Mouse (Mus musculus) embryonic facial prominence, embryonic 15.5 days (tissue): Measurements from ENCODE around the gene Ddx6. TPM values are rescaled to one million over a fixed set of nuclear protein-coding genes. Genes with fewer than 3 reads are reported as not detected.

Experiments
- ATAC-seq: fragments of 200-750 bp; cut with Nextera tagmentation; 2 replicates; pipeline ENCODE4 v1.8.0; 2017; ENCODE audit warnings: low read depth, moderate TSS enrichment; ENCODE audit not compliant: insufficient number of reproducible peaks, low FRiP score, low TSS enrichment
- H3K27ac ChIP-seq: fragments of 300-500 bp; sonication (generic); replicated peaks from 2 replicates; pipeline ENCODE4 v1.5.1; 2015; ENCODE audit warnings: mild to moderate bottlenecking, inconsistent platforms
- H3K27me3 ChIP-seq: fragments of 300-500 bp; sonication (generic); 2 replicates; pipeline ENCODE4 v1.6.1; 2015; ENCODE audit warnings: inconsistent platforms
- H3K36me3 ChIP-seq: fragments of 300-500 bp; sonication (generic); 2 replicates; pipeline ENCODE4 v1.6.1; 2015; ENCODE audit warnings: mild to moderate bottlenecking, inconsistent platforms
- H3K4me1 ChIP-seq: fragments of 300-500 bp; sonication (generic); 2 replicates; pipeline ENCODE4 v1.6.1; 2015; ENCODE audit warnings: inconsistent platforms
- H3K4me2 ChIP-seq: fragments of 300-500 bp; sonication (generic); replicated peaks from 2 replicates; pipeline ENCODE4 v1.6.1; 2015; ENCODE audit warnings: mild to moderate bottlenecking, inconsistent platforms
- H3K4me3 ChIP-seq: fragments of 300-500 bp; sonication (generic); replicated peaks from 2 replicates; pipeline ENCODE4 v1.5.1; 2015; ENCODE audit warnings: mild to moderate bottlenecking, inconsistent platforms
- H3K9ac ChIP-seq: fragments of 300-500 bp; sonication (generic); 2 replicates; pipeline ENCODE4 v1.6.1; 2015; ENCODE audit warnings: inconsistent platforms
- H3K9me3 ChIP-seq: fragments of 300-500 bp; sonication (generic); replicated peaks from 2 replicates; pipeline ENCODE4 v1.6.1; 2016; ENCODE audit warnings: inconsistent platforms
- WGBS: fragments of 180-500 bp; shearing (Covaris S2); methylation state at CpG from one replicate; pipeline ENCODE4 v1.1.7; 2015; 5-methylcytosine and 5-hydroxymethylcytosine counted together
- polyA plus RNA-seq: library from polyadenylated mRNA; unstranded; fragments of >200 nt; fragmentation: Nextera tagmentation; extraction: Ambion mirVana; gene quantifications from 2 replicates; pipeline ENCODE4 v1.2.1, GENCODE M21; 2015

Ddx6 gene
- polyA plus RNA-seq, 1 experiment from 2014 or later = 15.3 TPM

DNA sequence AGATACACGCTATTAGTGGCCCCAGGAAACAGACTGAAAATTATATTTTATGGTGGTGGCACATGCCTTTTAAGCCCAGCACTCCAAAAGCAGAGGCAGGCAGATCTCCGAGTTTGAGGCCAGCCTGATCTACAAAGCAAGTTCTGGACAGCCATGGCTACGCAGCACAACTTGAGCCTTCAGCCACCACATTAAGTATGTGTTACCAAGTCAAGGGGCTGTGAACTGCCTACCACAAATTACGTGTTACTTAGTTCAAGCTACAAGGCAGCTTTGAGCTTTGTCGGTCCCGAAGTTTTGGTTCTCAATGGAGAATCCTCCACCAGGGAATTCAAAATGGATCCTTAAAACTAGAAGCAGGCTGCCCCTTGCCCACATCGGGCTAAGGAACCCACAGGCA lies 38.4 kb downstream of the Ddx6 start:
- H3K4me2 ChIP-seq = no peak overlapping the region
- WGBS = 92% methylated on average over 7 of the region's 7 CpGs
- peaks cover 7% of the 10 kb centered on the region for H3K36me3 ChIP-seq
- H3K27me3 ChIP-seq = no peaks in the 10 kb centered on the region
- H3K9ac ChIP-seq = no peak overlapping the region
- 0 out of 2 replicates have a peak, but pooled peaks cover 6% of the 10 kb centered on the region for H3K4me1 ChIP-seq
- H3K4me3 ChIP-seq = no peak overlapping the region
- H3K27ac ChIP-seq = no peak overlapping the region
- no peak for ATAC-seq
- no peaks in the 10 kb centered on the region for H3K9me3 ChIP-seq

DNA sequence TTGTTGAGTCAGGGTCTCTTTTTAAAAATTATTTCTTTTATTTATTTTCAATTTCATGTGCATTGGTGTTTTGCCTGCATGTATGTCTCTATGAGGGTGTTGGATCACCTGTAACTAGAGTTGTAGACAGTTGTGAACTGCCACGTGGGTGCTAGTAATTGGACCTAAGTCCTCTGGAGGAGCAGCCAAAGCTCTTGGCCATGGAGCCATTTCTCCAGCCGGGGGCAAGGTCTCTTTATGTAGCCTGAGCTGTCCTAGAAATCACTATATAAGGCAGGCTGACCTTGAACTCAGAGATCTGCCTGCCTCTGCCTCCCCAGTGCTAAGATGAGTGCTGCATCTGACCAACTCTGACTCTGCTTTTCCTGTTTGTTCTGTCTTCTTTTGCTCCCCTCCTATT lies 39.5 kb downstream of the Ddx6 start:
- Histone ChIP-seq H3K9ac (no peak overlapping the region), H3K4me3 (no peak overlapping the region), H3K36me3 (no peaks in the 10 kb centered on the region), H3K4me1 (0 out of 2 replicates have a peak, but pooled peaks cover 6% of the 10 kb centered on the region), H3K27me3 (no peaks in the 10 kb centered on the region), H3K27ac (no peak overlapping the region), H3K9me3 (no peaks in the 10 kb centered on the region), H3K4me2 (no peak overlapping the region)
- 79% methylated on average over 2 of the region's 2 CpGs for WGBS
- ATAC-seq = no peak

DNA sequence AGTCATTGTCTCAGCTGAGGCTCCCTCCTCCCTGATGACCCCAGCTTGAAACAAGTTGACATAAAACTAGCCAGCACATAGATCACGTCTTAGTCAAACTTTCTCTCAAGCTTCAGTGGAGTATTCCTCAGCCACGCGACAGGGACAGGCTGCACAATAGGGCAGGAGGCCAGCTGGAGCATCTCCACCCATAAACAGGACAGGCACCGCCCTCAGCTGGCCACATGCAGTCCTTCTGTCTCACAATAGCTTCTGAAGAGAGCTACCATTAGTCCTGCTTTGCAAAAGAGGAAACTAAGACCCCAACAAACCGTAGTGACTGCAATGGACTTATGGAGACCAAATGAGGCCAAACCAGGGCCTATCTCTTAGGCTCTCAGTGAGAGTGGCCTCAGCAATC lies 40.8 kb downstream of the Ddx6 start:
- no peaks in the 10 kb centered on the region for H3K36me3 ChIP-seq
- H3K4me2 ChIP-seq = no peak overlapping the region
- no peak overlapping the region for H3K4me3 ChIP-seq
- no peak overlapping the region for H3K27ac ChIP-seq
- no peak for ATAC-seq
- no peaks in the 10 kb centered on the region for H3K9me3 ChIP-seq
- H3K9ac ChIP-seq = no peak overlapping the region
- 74% methylated on average over 5 of the region's 5 CpGs for WGBS
- no peaks in the 10 kb centered on the region for H3K27me3 ChIP-seq
- 0 out of 2 replicates have a peak, but pooled peaks cover 6% of the 10 kb centered on the region for H3K4me1 ChIP-seq

DNA sequence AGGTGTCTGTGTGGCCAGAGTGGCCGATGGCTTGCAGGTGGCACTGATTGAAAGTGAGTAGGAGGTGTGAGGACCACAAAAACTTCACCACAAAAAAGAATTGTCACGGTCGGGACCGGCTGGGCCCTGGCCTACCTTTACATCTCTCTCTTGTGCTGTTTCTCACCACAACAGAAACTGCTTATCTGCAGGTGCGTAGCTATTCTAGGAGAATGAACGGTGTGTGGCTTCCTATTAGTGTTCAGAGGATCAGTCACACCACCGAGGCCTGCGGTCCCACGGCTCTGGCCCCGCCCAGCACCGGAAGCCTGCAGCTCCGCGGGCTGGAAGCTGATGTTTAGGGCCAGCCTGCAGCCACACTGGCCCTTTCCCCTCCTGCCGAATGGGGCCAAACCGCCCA lies 41.2 kb downstream of the Ddx6 start:
- no peaks in the 10 kb centered on the region for H3K9me3 ChIP-seq
- no peak for ATAC-seq
- no peak overlapping the region for H3K4me3 ChIP-seq
- 0 out of 2 replicates have a peak, but pooled peaks cover 6% of the 10 kb centered on the region for H3K4me1 ChIP-seq
- H3K27ac ChIP-seq = no peak overlapping the region
- no peaks in the 10 kb centered on the region for H3K27me3 ChIP-seq
- H3K36me3 ChIP-seq = no peaks in the 10 kb centered on the region
- no peak overlapping the region for H3K4me2 ChIP-seq
- H3K9ac ChIP-seq = no peak overlapping the region
- WGBS = 62% methylated on average over 15 of the region's 15 CpGs

DNA sequence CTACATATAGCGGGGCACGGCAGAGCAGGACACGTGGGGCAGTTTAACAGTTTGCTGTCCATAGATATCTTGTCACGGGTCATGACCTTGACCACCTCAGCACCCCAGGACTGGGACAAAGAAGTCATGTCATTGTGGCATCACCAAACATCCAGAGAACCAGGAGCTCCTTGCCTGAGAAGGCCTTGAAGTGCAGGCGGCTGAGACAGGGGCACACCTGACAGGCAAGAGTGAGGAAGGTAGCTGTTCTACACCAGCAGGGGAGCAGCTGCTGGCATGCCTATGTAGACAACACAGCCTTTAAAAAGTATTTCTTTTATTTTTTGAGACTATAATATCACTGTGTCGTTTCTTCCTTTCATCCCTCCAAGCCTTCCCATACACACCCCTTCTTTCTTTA lies 41.7 kb downstream of the Ddx6 start:
- no peak for ATAC-seq
- H3K27ac ChIP-seq = no peak overlapping the region
- no peak overlapping the region for H3K9ac ChIP-seq
- no peak overlapping the region for H3K4me2 ChIP-seq
- 77% methylated on average over 6 of the region's 6 CpGs for WGBS
- no peaks in the 10 kb centered on the region for H3K27me3 ChIP-seq
- H3K4me1 ChIP-seq = 0 out of 2 replicates have a peak, but pooled peaks cover 6% of the 10 kb centered on the region
- no peaks in the 10 kb centered on the region for H3K36me3 ChIP-seq
- no peaks in the 10 kb centered on the region for H3K9me3 ChIP-seq
- no peak overlapping the region for H3K4me3 ChIP-seq

DNA sequence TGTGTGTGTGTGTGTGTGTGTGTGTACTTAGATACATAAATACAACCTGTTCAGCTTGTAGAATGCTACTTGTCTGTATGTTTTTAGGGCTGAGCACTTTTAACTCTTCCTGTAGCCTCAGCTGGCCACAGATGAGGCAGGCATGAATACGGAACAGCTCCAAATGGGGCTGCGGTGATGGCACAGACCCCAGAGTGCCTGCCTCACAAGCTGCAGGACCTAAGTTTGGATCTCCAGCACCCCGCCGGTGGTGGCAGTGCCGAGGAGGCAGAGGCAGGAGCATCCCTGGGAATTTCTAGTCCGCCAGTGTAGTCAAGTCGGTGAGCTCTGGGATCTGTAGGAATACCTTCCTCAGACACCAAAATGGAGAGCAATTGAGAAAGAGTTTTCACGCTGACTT lies 42.3 kb downstream of the Ddx6 start:
- Histone ChIP-seq H3K9me3 (no peaks in the 10 kb centered on the region), H3K36me3 (no peaks in the 10 kb centered on the region), H3K4me2 (no peak overlapping the region), H3K9ac (no peak overlapping the region), H3K27ac (no peak overlapping the region), H3K27me3 (no peaks in the 10 kb centered on the region), H3K4me1 (0 out of 2 replicates have a peak, but pooled peaks cover 6% of the 10 kb centered on the region), H3K4me3 (no peak overlapping the region)
- WGBS = 90% methylated on average over 8 of the region's 8 CpGs
- no peak for ATAC-seq

DNA sequence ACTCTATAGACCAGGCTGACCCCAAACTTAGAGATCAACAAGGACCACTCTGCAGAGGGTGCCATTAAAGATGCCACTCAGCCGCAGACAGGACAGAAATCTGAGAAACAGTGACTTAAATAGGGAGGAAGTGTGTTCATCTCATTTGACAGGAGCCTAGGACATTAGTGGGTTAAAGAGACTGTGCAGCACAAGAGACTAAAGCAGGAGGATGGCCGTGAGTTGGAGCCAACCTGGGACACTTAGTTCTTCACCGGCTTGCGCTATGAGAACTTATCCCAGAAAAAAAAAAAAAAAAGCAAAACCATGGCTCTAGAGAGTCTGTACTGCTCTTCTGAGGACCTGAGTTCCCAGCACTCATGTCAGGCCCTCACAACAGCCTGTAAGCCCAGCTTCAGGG lies 43.0 kb downstream of the Ddx6 start:
- Histone ChIP-seq H3K27me3 (no peaks in the 10 kb centered on the region), H3K4me2 (no peak overlapping the region), H3K9me3 (no peaks in the 10 kb centered on the region), H3K36me3 (no peaks in the 10 kb centered on the region), H3K4me1 (0 out of 2 replicates have a peak, but pooled peaks cover 6% of the 10 kb centered on the region), H3K27ac (no peak overlapping the region), H3K4me3 (no peak overlapping the region), H3K9ac (no peak overlapping the region)
- no peak for ATAC-seq
- WGBS = 67% methylated on average over 4 of the region's 4 CpGs

DNA sequence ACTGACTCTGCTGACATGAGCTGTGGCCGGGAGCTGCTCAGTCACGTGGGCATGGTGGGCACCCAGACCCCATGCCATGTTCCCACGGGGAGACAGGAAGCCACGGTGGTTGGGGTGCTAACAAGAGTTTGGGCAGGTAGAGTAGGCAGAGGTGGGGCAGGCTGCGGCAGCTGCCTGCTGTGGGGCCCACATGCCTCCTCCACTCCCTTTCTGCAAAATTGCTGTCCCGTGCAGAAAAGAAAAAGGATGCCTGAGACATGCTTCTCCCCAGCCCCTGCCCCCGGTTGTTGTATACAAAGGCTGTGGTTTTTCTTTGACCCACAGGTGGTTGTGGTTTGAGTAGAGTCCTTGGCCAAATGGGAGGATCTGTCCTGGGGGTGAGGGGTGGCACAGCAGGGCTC lies 44.2 kb downstream of the Ddx6 start:
- no peak for ATAC-seq
- no peaks in the 10 kb centered on the region for H3K9me3 ChIP-seq
- WGBS = 53% methylated on average over 7 of the region's 7 CpGs
- H3K4me3 ChIP-seq = no peak overlapping the region
- no peaks in the 10 kb centered on the region for H3K36me3 ChIP-seq
- H3K27me3 ChIP-seq = no peaks in the 10 kb centered on the region
- H3K9ac ChIP-seq = no peak overlapping the region
- no peak overlapping the region for H3K27ac ChIP-seq
- no peak overlapping the region for H3K4me2 ChIP-seq
- 0 out of 2 replicates have a peak, but pooled peaks cover 6% of the 10 kb centered on the region for H3K4me1 ChIP-seq

DNA sequence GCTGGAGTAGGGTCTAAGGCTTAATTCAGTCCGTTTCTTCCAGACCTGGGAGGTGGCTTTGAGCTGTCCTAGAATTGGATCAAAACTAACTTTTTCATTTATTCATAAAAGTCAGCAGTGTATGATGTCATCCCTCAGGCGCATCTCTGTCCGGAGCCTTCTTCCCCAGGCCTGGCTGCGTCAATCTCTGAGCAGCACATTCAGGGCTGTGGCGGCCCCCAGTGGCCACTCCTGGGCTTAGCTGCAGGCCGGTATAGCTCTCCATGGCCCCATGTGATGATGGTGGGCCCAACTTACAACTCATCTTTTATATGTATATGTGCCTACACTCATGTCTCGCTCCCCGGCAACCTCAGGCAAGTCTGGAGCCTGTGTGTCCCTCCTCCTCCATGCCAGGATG lies 47.3 kb downstream of the Ddx6 start:
- Histone ChIP-seq H3K9ac (no peak overlapping the region), H3K27me3 (no peaks in the 10 kb centered on the region), H3K36me3 (no peaks in the 10 kb centered on the region), H3K27ac (no peak overlapping the region), H3K9me3 (no peaks in the 10 kb centered on the region), H3K4me3 (no peak overlapping the region), H3K4me1 (peaks cover 6% of the 10 kb centered on the region), H3K4me2 (no peak overlapping the region)
- 4% methylated on average over 8 of the region's 8 CpGs for WGBS
- ATAC-seq = peak; percentile 75; the same call in 1 of the 2 replicates

DNA sequence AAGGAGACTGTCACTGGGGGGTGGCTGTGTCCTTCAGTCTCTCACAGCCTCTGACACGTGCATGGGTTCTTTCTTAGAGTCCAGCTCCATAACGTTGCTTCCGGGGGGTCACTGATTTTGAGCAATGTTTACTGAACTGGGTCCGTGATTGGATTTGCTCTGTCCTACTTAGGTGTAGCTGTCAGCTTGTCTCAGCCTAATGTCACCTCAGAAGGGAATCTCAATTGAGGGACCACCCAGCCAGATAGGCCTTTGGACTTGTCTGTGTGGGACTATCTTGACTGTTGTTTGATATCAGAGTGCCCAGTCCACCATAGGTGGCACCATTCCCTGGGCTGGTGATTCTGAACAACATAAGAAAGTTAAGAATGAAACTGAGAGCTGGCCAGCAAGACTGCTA lies 49.2 kb downstream of the Ddx6 start:
- Histone ChIP-seq H3K4me2 (no peak overlapping the region), H3K27me3 (no peaks in the 10 kb centered on the region), H3K4me3 (no peak overlapping the region), H3K9me3 (no peaks in the 10 kb centered on the region), H3K9ac (no peak overlapping the region), H3K4me1 (peaks cover 6% of the 10 kb centered on the region), H3K27ac (no peak overlapping the region), H3K36me3 (no peaks in the 10 kb centered on the region)
- 74% methylated on average over 4 of the region's 4 CpGs for WGBS
- no peak for ATAC-seq

DNA sequence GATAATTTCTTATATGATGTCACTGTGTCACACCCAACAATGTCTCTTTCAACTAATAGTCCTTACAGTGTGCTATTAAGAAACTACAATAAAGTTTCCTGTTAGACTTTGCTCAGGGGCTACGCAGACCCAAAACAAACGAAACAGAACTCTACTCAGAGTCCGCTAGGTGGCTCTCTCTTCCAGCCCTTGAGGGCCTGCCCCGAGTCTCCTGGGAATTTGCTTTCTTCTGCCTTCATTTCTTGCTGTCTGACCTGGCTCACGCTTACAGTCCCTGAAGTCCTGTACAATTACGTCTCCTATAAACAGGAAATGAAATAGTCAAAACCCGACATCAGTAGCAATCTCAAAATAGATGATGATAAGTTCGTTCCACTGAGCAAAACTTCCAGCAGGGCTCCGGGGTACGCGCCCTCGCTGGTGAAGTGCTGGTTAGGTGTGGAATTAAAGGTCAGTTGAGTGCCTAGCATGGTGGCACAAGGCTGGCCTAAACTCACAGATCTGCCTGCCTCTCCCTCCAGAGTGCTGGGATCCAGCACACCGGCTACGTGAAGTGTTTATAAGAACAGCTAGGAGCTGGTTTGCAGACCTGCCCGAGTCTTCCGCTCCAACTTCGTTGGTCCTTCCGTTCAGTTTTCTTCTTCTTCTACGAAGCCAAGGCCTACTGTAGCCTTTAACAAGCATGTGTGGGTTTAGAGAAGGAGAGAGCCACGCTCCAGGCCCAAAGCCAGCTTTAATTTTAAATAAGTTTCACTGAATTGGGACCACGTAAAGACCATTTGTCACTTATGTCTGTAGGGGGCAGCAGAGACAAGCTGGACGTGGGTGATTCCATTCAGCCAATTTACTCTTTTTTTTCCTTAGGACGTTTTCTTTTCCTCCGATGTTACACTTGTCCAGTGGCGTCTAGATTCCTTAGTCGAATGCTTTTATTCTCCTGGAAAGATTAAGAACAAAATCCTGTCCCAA lies 50.7 kb downstream of the Ddx6 start:
- Histone ChIP-seq H3K4me2 (peak overlapping the region; percentile 47), H3K27me3 (no peaks in the 10 kb centered on the region), H3K9me3 (no peaks in the 10 kb centered on the region), H3K9ac (no peak overlapping the region), H3K4me1 (peaks cover 6% of the 10 kb centered on the region), H3K4me3 (peak overlapping the region; percentile 23), H3K36me3 (no peaks in the 10 kb centered on the region), H3K27ac (no peak overlapping the region; the same call in 1 of the 2 replicates)
- ATAC-seq = no peak
- 24% methylated on average over 26 of the region's 26 CpGs for WGBS
